ENCODE assay signal across 8 mouse cellular contexts in the genomic region with DNA sequence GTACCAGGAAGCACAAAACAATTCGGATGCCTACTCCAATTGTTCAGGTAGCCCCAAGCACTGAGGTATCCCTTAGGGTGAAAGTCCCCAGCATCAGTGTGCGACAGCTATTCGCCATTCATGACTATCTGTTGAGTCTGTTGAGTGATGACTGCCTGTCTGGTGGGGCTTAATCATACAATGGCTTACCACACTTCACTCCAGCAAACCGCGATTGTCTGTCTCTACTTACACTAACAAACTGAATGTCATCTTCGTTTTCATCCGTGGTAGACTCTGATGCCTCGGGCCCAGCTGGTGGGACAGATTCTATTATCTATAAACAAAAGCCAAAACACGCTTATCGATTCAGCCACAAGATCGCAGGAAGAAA. TPM values are rescaled to one million over a fixed set of nuclear protein-coding genes. Genes with fewer than 3 reads are reported as not detected.
DNase-seq lines count a peak whose midpoint lies in the region; ATAC-seq lines count a peak whose summit lies in the region.

No protein-coding gene starts in this region.

- peak; percentile 28 for DNase-seq in embryo, embryonic 10 days (ENCODE audit: low spot score)
- no peak for DNase-seq in embryo, embryonic 10.5 days (ENCODE audit: low spot score)
- DNase-seq in thymus, postnatal 0 days (ENCODE audit: low spot score) = peak; percentile 21
- no peak for DNase-seq in thymus, postnatal 14 days
- no peak for DNase-seq in hindbrain, embryonic 11.5 days (ENCODE audit: low spot score)
- DNase-seq in cerebellum, postnatal 4 days (ENCODE audit: low spot score in 2 of 2) = no peak
- DNase-seq in right cerebral cortex, adult 18-20 months = no peak

- ATAC-seq in hindbrain, embryonic 11.5 days (ENCODE audit: low FRiP score) = peak; percentile 44
- ATAC-seq in megakaryocyte progenitor cell, adult 5-6 weeks (replicated peaks; ENCODE audit: poor library complexity) = peak; percentile 52

- peaks cover 7% of the 10 kb centered on the region for H3K4me1 ChIP-seq in hindbrain, embryonic 11.5 days (replicated peaks; ENCODE audit: control insufficient read depth, insufficient read depth, low read length)

- H3K27ac ChIP-seq in hindbrain, embryonic 11.5 days (ENCODE audit: low read depth, low read length) = peak overlapping the region; percentile 88

- peak overlapping the region; percentile 68 for H3K4me2 ChIP-seq in hindbrain, embryonic 11.5 days (replicated peaks; ENCODE audit: low read depth, low read length)

- H3K9me3 ChIP-seq in hindbrain, embryonic 11.5 days (ENCODE audit: control insufficient read depth, low read length) = no peaks in the 10 kb centered on the region

- peak overlapping the region; percentile 62 for H3K4me3 ChIP-seq in hindbrain, embryonic 11.5 days (ENCODE audit: low read depth, low read length)

- 6% methylated on average over 11 of the region's 11 CpGs for WGBS in hindbrain, embryonic 11.5 days

- 0 out of 2 replicates have a peak, but pooled peaks cover 4% of the 10 kb centered on the region for H3K36me3 ChIP-seq in hindbrain, embryonic 11.5 days (ENCODE audit: control insufficient read depth, insufficient read depth, low read length)

- peak overlapping the region; percentile 88 for H3K9ac ChIP-seq in hindbrain, embryonic 11.5 days (ENCODE audit: low read depth, low read length)

- H3K27me3 ChIP-seq in hindbrain, embryonic 11.5 days (ENCODE audit: control insufficient read depth, insufficient read depth, low read length) = no peaks in the 10 kb centered on the region

RNA-seq across cellular contexts. Expression of gene Zfp451, which starts 0.9 kb away (rescaled TPM):
- polyA plus RNA-seq in thymus, postnatal 0 days (2015; fragmentation: Nextera tagmentation; extraction: Ambion mirVana) = 17.3 and 18.6 TPM in 2 replicates
- polyA plus RNA-seq in hindbrain, embryonic 11.5 days (2014; fragmentation: Nextera tagmentation; extraction: Ambion mirVana) = 46.3 and 49.5 TPM in 2 replicates
- 53.9 and 62.0 TPM in 2 replicates for total RNA-seq in megakaryocyte progenitor cell, adult 5-6 weeks (2015)
- total RNA-seq in megakaryocyte progenitor cell, adult 5-6 weeks (2017) = 19.9 and 24.9 TPM in 2 replicates

RNA-seq across cellular contexts. Expression of gene Bag2, which starts 55.9 kb away (rescaled TPM):
- polyA plus RNA-seq in thymus, postnatal 0 days (2015; fragmentation: Nextera tagmentation; extraction: Ambion mirVana) = 15.7 and 17.8 TPM in 2 replicates
- 27.0 and 28.4 TPM in 2 replicates for polyA plus RNA-seq in hindbrain, embryonic 11.5 days (2014; fragmentation: Nextera tagmentation; extraction: Ambion mirVana)
- 26.9 and 37.3 TPM in 2 replicates for total RNA-seq in megakaryocyte progenitor cell, adult 5-6 weeks (2015)
- 26.0 and 26.3 TPM in 2 replicates for total RNA-seq in megakaryocyte progenitor cell, adult 5-6 weeks (2017)

Comparison
In these comparisons a context has a peak if more than half of its experiments do, and no peak if none do; other contexts are left out.
1. DNase-seq: peak in embryo, embryonic 10 days (single experiment) and thymus, postnatal 0 days (single experiment); none in embryo, embryonic 10.5 days (single experiment), thymus, postnatal 14 days (single experiment), hindbrain, embryonic 11.5 days (single experiment), cerebellum, postnatal 4 days (0 of 2) and right cerebral cortex, adult 18-20 months (single experiment).